Mouse (Mus musculus) layer of hippocampus, adult 9-10 months (tissue): Measurements from ENCODE around the gene Gse1.

Experiments
- DNase-seq: peaks from one replicate; pipeline ENCODE4 v3.0.0; 2022; ENCODE audit warnings: low spot score

The Gse1 gene

GRCm38 (mm10) chr8:120517666-120518410 lies 289.6 kb downstream of the Gse1 start:
- DNase-seq = no peak

GRCm38 (mm10) chr8:120518736-120519534 lies 290.7 kb downstream of the Gse1 start:
- no peak for DNase-seq

GRCm38 (mm10) chr8:120520287-120520686 lies 292.0 kb downstream of the Gse1 start:
- DNase-seq = no peak

GRCm38 (mm10) chr8:120520707-120521590 lies 292.7 kb downstream of the Gse1 start:
- no peak for DNase-seq

- DNase-seq = no peak
These were observed 293.3 kb downstream of the Gse1 start for GRCm38 (mm10) chr8:120521591-120521965.

GRCm38 (mm10) chr8:120523641-120524040 lies 295.4 kb downstream of the Gse1 start:
- no peak for DNase-seq

- no peak for DNase-seq
These were observed 296.9 kb downstream of the Gse1 start for GRCm38 (mm10) chr8:120525135-120525534.

GRCm38 (mm10) chr8:120525832-120526231 lies 297.6 kb downstream of the Gse1 start:
- no peak for DNase-seq

- no peak for DNase-seq
These were observed 298.3 kb downstream of the Gse1 start for GRCm38 (mm10) chr8:120526577-120526976.

- DNase-seq = no peak
These were observed 300.1 kb downstream of the Gse1 start for GRCm38 (mm10) chr8:120528332-120528731.

- no peak for DNase-seq
These were observed 301.0 kb downstream of the Gse1 start for GRCm38 (mm10) chr8:120529226-120529625.

- no peak for DNase-seq
These were observed 302.8 kb downstream of the Gse1 start for GRCm38 (mm10) chr8:120530954-120531656.

GRCm38 (mm10) chr8:120531775-120532516 lies 303.7 kb downstream of the Gse1 start:
- no peak for DNase-seq

GRCm38 (mm10) chr8:120532517-120533215 lies 304.4 kb downstream of the Gse1 start:
- DNase-seq = no peak

GRCm38 (mm10) chr8:120533380-120533779 lies 305.1 kb downstream of the Gse1 start:
- no peak for DNase-seq

- no peak for DNase-seq
These were observed 305.8 kb downstream of the Gse1 start for GRCm38 (mm10) chr8:120534080-120534479.

- DNase-seq = peak; percentile 76
These were observed 306.5 kb downstream of the Gse1 start for GRCm38 (mm10) chr8:120534504-120535368.

- DNase-seq = no peak
These were observed 307.4 kb downstream of the Gse1 start for GRCm38 (mm10) chr8:120535452-120536305.
